ENCODE assay signal across 21 mouse cellular contexts in genomic region chr11:113071942-113072341, GRCm38 (mm10).
DNase-seq lines count a peak whose midpoint lies in the region; ATAC-seq lines count a peak whose summit lies in the region.
"Had no signal": no experiment of that assay in that cellular context is flagged by ENCODE, and none has a peak within 500 bp of the region (broad histone marks: within the 10 kb centered on the region; RNA-seq: fewer than 3 reads in every experiment).

No protein-coding gene starts in this region.

- H3K9ac ChIP-seq in hindbrain, embryonic 11.5 days (ENCODE audit: low read depth, low read length) = no peak overlapping the region
- no peak overlapping the region for H3K9ac ChIP-seq in neural tube, embryonic 13.5 days
- H3K9ac ChIP-seq in midbrain, embryonic 15.5 days = no peak overlapping the region
- H3K9ac ChIP-seq: embryonic facial prominence, embryonic 15.5 days; heart, embryonic 13.5 days; limb, embryonic 13.5 days; liver, embryonic 12.5 days had no signal

- H3K4me1 ChIP-seq in hindbrain, embryonic 10.5 days (replicated peaks) = peaks cover 14% of the 10 kb centered on the region
- no peaks in the 10 kb centered on the region for H3K4me1 ChIP-seq in hindbrain, embryonic 11.5 days (replicated peaks; ENCODE audit: control insufficient read depth, insufficient read depth, low read length)
- peaks cover 11% of the 10 kb centered on the region for H3K4me1 ChIP-seq in neural tube, embryonic 13.5 days (replicated peaks)
- H3K4me1 ChIP-seq in midbrain, embryonic 15.5 days = peaks cover 10% of the 10 kb centered on the region; the same call in 1 of the 2 replicates
- H3K4me1 ChIP-seq: embryonic facial prominence, embryonic 15.5 days; heart, embryonic 13.5 days; liver, embryonic 12.5 days had no signal

- peaks cover 6% of the 10 kb centered on the region for H3K9me3 ChIP-seq in hindbrain, embryonic 10.5 days
- H3K9me3 ChIP-seq in hindbrain, embryonic 11.5 days (ENCODE audit: control insufficient read depth, low read length) = no peaks in the 10 kb centered on the region
- no peaks in the 10 kb centered on the region for H3K9me3 ChIP-seq in neural tube, embryonic 13.5 days
- H3K9me3 ChIP-seq in midbrain, embryonic 15.5 days = no peaks in the 10 kb centered on the region
- H3K9me3 ChIP-seq: embryonic facial prominence, embryonic 15.5 days; limb, embryonic 13.5 days had no signal

- no peak overlapping the region for H3K4me3 ChIP-seq in hindbrain, embryonic 10.5 days
- no peak overlapping the region for H3K4me3 ChIP-seq in hindbrain, embryonic 11.5 days (ENCODE audit: low read depth, low read length)
- H3K4me3 ChIP-seq in neural tube, embryonic 13.5 days = no peak overlapping the region
- H3K4me3 ChIP-seq in midbrain, embryonic 15.5 days = no peak overlapping the region
- H3K4me3 ChIP-seq: embryonic facial prominence, embryonic 15.5 days; heart, embryonic 13.5 days; limb, embryonic 13.5 days; liver, embryonic 12.5 days had no signal

- no peak for DNase-seq in hindbrain, embryonic 10.5 days (ENCODE audit: low spot score)
- DNase-seq in hindbrain, embryonic 11.5 days (ENCODE audit: low spot score) = no peak
- no peak for DNase-seq in neural tube, embryonic 10.5 days (ENCODE audit: extremely low spot score, low spot score)
- no peak for DNase-seq in embryo, embryonic 10 days (ENCODE audit: low spot score)
- DNase-seq in left cerebral cortex, postnatal 4 days = no peak
- DNase-seq: adrenal gland, postnatal 36 days; cerebellum, adult 9-10 months; gastrocnemius, postnatal 14 days; heart, adult 18-20 months; kidney, postnatal 25 days; lung, adult 18-20 months; lung, postnatal 10 days; thymus, postnatal 14 days had no signal

- no peak for ATAC-seq in hindbrain, embryonic 11.5 days (ENCODE audit: low FRiP score)
- no peak for ATAC-seq in neural tube, embryonic 13.5 days (ENCODE audit: low read depth)
- no peak for ATAC-seq in midbrain, embryonic 15.5 days (replicated peaks)
- ATAC-seq: inflammation-experienced regulatory T-cells, adult 6 months; liver, embryonic 12.5 days; Patski had no signal

- 0 out of 2 replicates have a peak, but pooled peaks cover 6% of the 10 kb centered on the region for H3K36me3 ChIP-seq in hindbrain, embryonic 10.5 days
- H3K36me3 ChIP-seq in hindbrain, embryonic 11.5 days (ENCODE audit: control insufficient read depth, insufficient read depth, low read length) = no peaks in the 10 kb centered on the region
- peaks cover 4% of the 10 kb centered on the region; the same call in 1 of the 2 replicates for H3K36me3 ChIP-seq in neural tube, embryonic 13.5 days
- no peaks in the 10 kb centered on the region for H3K36me3 ChIP-seq in midbrain, embryonic 15.5 days (replicated peaks)
- H3K36me3 ChIP-seq: embryonic facial prominence, embryonic 15.5 days; heart, embryonic 13.5 days; limb, embryonic 13.5 days; liver, embryonic 12.5 days had no signal

- no peak overlapping the region for H3K4me2 ChIP-seq in hindbrain, embryonic 11.5 days (replicated peaks; ENCODE audit: low read depth, low read length)
- no peak overlapping the region for H3K4me2 ChIP-seq in neural tube, embryonic 13.5 days
- H3K4me2 ChIP-seq in midbrain, embryonic 15.5 days = no peak overlapping the region
- H3K4me2 ChIP-seq: embryonic facial prominence, embryonic 15.5 days; heart, embryonic 13.5 days; limb, embryonic 13.5 days; liver, embryonic 12.5 days had no signal

- no peaks in the 10 kb centered on the region for H3K27me3 ChIP-seq in hindbrain, embryonic 10.5 days (ENCODE audit: insufficient read depth, poor library complexity, severe bottlenecking)
- no peaks in the 10 kb centered on the region for H3K27me3 ChIP-seq in hindbrain, embryonic 11.5 days (ENCODE audit: control insufficient read depth, insufficient read depth, low read length)
- no peaks in the 10 kb centered on the region for H3K27me3 ChIP-seq in neural tube, embryonic 13.5 days
- no peaks in the 10 kb centered on the region for H3K27me3 ChIP-seq in midbrain, embryonic 15.5 days (replicated peaks)
- H3K27me3 ChIP-seq: embryonic facial prominence, embryonic 15.5 days; heart, embryonic 13.5 days; limb, embryonic 13.5 days; liver, embryonic 12.5 days; Patski had no signal

- intact Hi-C loops in left cerebral cortex, postnatal 4 days (cut with DNase I) = no loop called here

- peak overlapping the region; percentile 2; the same call in 1 of the 2 replicates for H3K27ac ChIP-seq in hindbrain, embryonic 10.5 days
- H3K27ac ChIP-seq in hindbrain, embryonic 11.5 days (ENCODE audit: low read depth, low read length) = no peak overlapping the region
- H3K27ac ChIP-seq in neural tube, embryonic 13.5 days (replicated peaks) = peak overlapping the region; percentile 43
- 0 out of 2 replicates have a peak overlapping the region, but pooled peaks have one; percentile 24 for H3K27ac ChIP-seq in midbrain, embryonic 15.5 days
- H3K27ac ChIP-seq: embryonic facial prominence, embryonic 15.5 days; heart, embryonic 13.5 days; limb, embryonic 13.5 days; liver, embryonic 12.5 days had no signal

- WGBS in hindbrain, embryonic 10.5 days = 59% methylated on average over 10 of the region's 10 CpGs
- 59% methylated on average over 10 of the region's 10 CpGs for WGBS in hindbrain, embryonic 11.5 days
- 37% methylated on average over 10 of the region's 10 CpGs for WGBS in neural tube, embryonic 13.5 days
- WGBS in midbrain, embryonic 15.5 days = 23% methylated on average over 10 of the region's 10 CpGs
